ENCODE assay signal across 10 mouse cellular contexts in genomic region chr12:76752652-76753318, GRCm38 (mm10). TPM values are rescaled to one million over a fixed set of nuclear protein-coding genes. Genes with fewer than 3 reads are reported as not detected.
A peak's percentile ranks its signal among the peaks of the same experiment; 100 is the strongest.
DNase-seq lines count a peak whose midpoint lies in the region; TF ChIP-seq lines count a peak whose summit lies in the region.
"Had no signal": no experiment of that assay in that cellular context is flagged by ENCODE, and none has a peak within 500 bp of the region (broad histone marks: within the 10 kb centered on the region; RNA-seq: fewer than 3 reads in every experiment).

No protein-coding gene starts in this region.

- 39% methylated on average over 14 of the region's 14 CpGs for WGBS in heart, embryonic 10.5 days

- no peaks in the 10 kb centered on the region for H3K27me3 ChIP-seq in heart, embryonic 10.5 days (ENCODE audit: insufficient read depth, poor library complexity, severe bottlenecking)
- H3K27me3 ChIP-seq: stomach, embryonic 15.5 days had no signal

- TF ChIP-seq CTCF in layer of hippocampus, adult 2 months (conservative IDR thresholded peaks at IDR 0.05) = peak; percentile 76

- H3K9me3 ChIP-seq in heart, embryonic 10.5 days = no peaks in the 10 kb centered on the region
- H3K9me3 ChIP-seq: stomach, embryonic 15.5 days had no signal

- no peaks in the 10 kb centered on the region for H3K4me1 ChIP-seq in heart, embryonic 10.5 days
- H3K4me1 ChIP-seq: stomach, embryonic 15.5 days had no signal

- DNase-seq in heart, adult 18-20 months = peak; percentile 19 to 60
- DNase-seq in heart, embryonic 10.5 days (ENCODE audit: low spot score) = no peak
- peak; percentile 57 for DNase-seq in B cell, adult 2 months
- DNase-seq in adrenal gland, postnatal 25 days = peak; percentile 5
- DNase-seq in fibroblast of lung, adult 2 months (ENCODE audit: low read depth) = peak; percentile 30
- DNase-seq in layer of hippocampus, adult 2 months (ENCODE audit: low spot score in 2 of 2) = peak; percentile 71 to 78
- peak; percentile 91 for DNase-seq in naive thymus-derived CD4-positive, alpha-beta T cell, adult 2 months (ENCODE audit: low read depth)
- DNase-seq in thymus, postnatal 36 days = peak; percentile 56 to 57

- no peaks in the 10 kb centered on the region; the same call in 1 of the 2 replicates for H3K36me3 ChIP-seq in heart, embryonic 10.5 days
- H3K36me3 ChIP-seq: stomach, embryonic 15.5 days had no signal

- H3K27ac ChIP-seq in heart, embryonic 10.5 days = no peak overlapping the region
- no peak overlapping the region for H3K27ac ChIP-seq in layer of hippocampus, adult 2 months
- H3K27ac ChIP-seq: stomach, embryonic 15.5 days had no signal

- no peak overlapping the region for H3K4me3 ChIP-seq in heart, embryonic 10.5 days
- no peak overlapping the region for H3K4me3 ChIP-seq in layer of hippocampus, adult 2 months
- H3K4me3 ChIP-seq: stomach, embryonic 15.5 days had no signal

RNA-seq across cellular contexts. Expression of gene Churc1, which starts 12.6 kb away (rescaled TPM):
- 10 to 100 TPM; 91.6 to 92.1 TPM for total RNA-seq in heart, adult 18-20 months (2021)
- 145 and 165 TPM in 2 replicates for polyA plus RNA-seq in heart, embryonic 10.5 days (2016; fragmentation: Nextera tagmentation; extraction: Ambion mirVana)
- 62.5 and 83.0 TPM in 2 replicates for total RNA-seq in adrenal gland, postnatal 25 days (2021)
- 10 to 100 TPM; 36.5 to 37.3 TPM for total RNA-seq in layer of hippocampus, adult 2 months (2021)

RNA-seq across cellular contexts. Expression of gene Fntb, which starts 12.6 kb away (rescaled TPM):
- total RNA-seq in heart, adult 18-20 months (2021) = 10 to 100 TPM; 11.0 to 15.6 TPM
- 36.9 and 39.2 TPM in 2 replicates for polyA plus RNA-seq in heart, embryonic 10.5 days (2016; fragmentation: Nextera tagmentation; extraction: Ambion mirVana)
- total RNA-seq in adrenal gland, postnatal 25 days (2021) = 11.1 and 15.0 TPM in 2 replicates
- 10 to 100 TPM; 24.8 to 26.2 TPM for total RNA-seq in layer of hippocampus, adult 2 months (2021)

RNA-seq across cellular contexts. Expression of gene Sptb, which starts 42.4 kb away (rescaled TPM):
- 10 to 100 TPM; 85.1 to 89.0 TPM for total RNA-seq in heart, adult 18-20 months (2021)
- 11.5 and 17.4 TPM in 2 replicates for polyA plus RNA-seq in heart, embryonic 10.5 days (2016; fragmentation: Nextera tagmentation; extraction: Ambion mirVana)
- total RNA-seq in adrenal gland, postnatal 25 days (2021) = 60.7 and 63.5 TPM in 2 replicates
- 100 to 1,000 TPM; 134 TPM for total RNA-seq in layer of hippocampus, adult 2 months (2021)

RNA-seq across cellular contexts. Expression of gene Gpx2, which starts 42.6 kb away (rescaled TPM):
- under 1 TPM in 1 of 2 experiments, not detected in 1; 0.80 TPM for total RNA-seq in heart, adult 18-20 months (2021)
- 0.11 and 0.60 TPM in 2 replicates for polyA plus RNA-seq in heart, embryonic 10.5 days (2016; fragmentation: Nextera tagmentation; extraction: Ambion mirVana)
- total RNA-seq in adrenal gland, postnatal 25 days (2021) = not detected in 2 replicates
- total RNA-seq in layer of hippocampus, adult 2 months (2021) = under 1 TPM in 1 of 2 experiments, not detected in 1; 0.88 TPM
- total RNA-seq: adrenal gland, postnatal 36 days had no signal
